Mouse (Mus musculus): ENCODE measurements around the gene Ipo8. TPM values are rescaled to one million over a fixed set of nuclear protein-coding genes. Genes with fewer than 3 reads are reported as not detected.

The Ipo8 gene
- total RNA-seq (2021) = 10 to 100 TPM; 42.1 to 51.8 TPM
- long read RNA-seq, experiment 1, full-length matches to known transcripts = 3 of 7 reads
- long read RNA-seq, experiment 1, partial matches to known transcripts = 2 of 7 reads
- long read RNA-seq, experiment 1, other reads (novel, unspliced or antisense) = 2 of 7 reads
- long read RNA-seq, experiment 2, full-length matches to known transcripts = 4 of 20 reads
- long read RNA-seq, experiment 2, partial matches to known transcripts = 9 of 20 reads
- long read RNA-seq, experiment 2, other reads (novel, unspliced or antisense) = 7 of 20 reads

DNA sequence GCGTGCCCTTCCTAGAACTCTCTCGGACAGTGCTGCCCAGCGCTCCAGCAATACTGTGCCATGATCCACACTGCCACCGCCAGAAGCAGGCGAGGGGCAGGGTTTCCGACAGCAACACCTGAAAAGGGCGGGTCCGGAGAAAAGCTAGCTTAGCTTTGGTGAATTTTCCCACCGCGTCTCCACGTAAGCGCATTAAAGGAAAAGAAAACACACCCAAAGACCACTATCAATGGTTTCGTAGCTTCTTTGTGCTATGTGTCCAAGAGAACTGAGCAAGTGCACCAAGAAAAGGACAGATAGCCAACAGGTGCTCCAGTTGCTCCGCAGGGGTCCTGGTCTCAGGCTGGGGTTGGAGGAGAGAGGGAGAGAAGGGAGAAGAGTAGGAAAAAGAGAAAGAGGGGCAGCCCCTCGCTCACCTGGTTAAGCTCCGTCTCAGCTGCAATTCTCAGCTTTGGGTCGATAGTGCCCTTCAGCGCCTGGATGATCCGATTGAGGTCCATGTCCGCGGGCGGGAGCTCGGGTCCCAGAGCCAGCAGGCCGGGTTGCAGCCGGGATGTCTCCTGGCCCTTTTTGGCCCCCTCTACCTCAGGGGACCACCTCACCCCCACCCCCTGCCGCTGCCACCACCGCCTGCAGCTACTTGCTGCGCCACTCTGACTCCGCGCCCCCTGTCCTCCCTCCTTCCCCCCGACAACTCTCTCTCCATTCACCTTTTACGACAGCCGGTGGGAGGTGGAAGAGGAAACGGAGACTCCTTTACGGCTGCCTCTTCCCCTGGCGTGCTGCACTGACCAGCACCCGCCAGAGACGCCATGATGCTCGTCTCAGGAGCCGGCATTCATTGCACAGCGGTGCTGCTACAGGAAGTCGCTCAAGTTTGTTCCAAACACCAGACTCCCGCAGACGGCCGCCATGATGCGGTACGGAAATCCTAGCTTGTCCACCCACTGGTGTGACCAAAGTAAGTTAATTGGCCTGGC, at the start of gene Ipo8:
Ipo8 (minus strand) TSS at position 720 of the 980 bp plus-strand sequence.
- peak; percentile 77 for DNase-seq (ENCODE audit: low spot score in 2 of 2)

DNA sequence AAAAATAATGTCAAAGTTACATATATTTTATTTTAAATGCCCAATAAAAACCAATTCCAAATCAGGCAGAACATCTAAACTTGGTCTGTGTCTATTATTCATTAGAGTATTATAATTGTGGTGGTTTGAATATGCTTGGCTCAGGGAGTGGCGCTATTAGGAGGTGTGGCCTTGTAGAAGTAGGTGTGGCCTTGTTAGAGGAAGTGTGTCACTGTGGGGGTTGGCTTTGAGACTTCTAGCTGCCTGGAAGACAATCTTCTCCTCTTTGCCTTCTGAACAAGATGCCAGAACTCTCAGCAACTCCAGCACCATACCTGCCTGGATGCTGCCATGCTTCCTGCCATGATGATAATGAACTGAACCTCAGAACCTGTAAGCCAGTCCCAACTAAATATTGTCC, 42.6 kb upstream of the Ipo8 start:
- no peak for DNase-seq (ENCODE audit: low spot score in 2 of 2)

DNA sequence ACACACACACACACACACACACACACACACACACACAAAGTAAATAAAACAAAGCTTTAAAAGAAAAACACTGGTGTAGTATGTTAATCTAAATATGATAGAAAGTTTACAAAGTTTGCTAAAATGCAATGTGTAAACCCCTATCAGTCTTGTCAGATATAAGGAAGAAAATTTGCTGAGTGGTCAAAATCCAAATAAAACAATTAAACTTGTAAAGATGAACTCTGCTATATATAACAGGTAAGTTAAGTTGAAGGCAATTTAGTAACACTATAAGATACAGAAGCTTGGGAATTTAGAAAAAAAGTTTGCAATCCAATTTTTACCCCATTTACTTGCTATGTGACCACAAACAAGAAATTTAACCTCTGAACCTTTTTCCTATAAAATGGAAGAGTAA, 14.4 kb upstream of the Ipo8 start:
- no peak for DNase-seq (ENCODE audit: low spot score in 2 of 2)

DNA sequence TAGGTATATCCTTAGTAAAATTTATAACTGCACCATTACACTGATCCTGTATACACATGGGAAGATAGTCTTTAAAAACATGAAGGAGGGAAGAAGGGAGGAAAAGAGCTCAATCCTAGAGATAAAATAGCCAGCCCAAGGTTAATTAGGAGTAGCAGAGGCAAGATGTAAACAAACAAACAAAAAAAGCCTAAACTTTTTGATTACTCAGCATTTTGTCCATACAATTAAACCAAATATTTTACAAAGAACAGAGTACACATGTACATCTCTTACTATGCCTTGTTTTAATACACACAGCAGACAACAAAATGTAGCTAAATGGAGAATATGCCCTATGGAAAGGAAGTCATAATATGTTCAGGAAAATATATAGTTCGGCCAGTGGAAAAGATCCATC, 10.5 kb upstream of the Ipo8 start:
- DNase-seq (ENCODE audit: low spot score in 2 of 2) = no peak

DNA sequence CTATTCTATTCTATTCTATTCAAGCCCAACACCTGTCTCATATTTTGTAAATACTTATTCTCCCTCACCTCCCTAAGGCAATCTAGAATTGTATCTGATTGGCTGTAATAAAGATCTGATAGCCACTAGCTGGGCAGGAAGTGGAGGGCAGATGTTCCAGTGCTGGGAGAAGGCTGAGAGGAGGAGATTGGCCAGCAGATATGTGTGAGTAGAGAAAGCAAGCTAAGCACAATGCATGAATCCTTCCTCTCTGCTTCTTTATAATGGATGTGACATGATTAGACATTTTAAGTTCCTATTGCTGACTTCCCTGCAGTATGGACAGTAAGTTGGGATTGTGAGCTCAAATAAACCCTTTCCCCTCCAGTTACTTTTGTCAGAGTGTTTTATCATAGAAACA, 7.2 kb upstream of the Ipo8 start:
- DNase-seq (ENCODE audit: low spot score in 2 of 2) = no peak

DNA sequence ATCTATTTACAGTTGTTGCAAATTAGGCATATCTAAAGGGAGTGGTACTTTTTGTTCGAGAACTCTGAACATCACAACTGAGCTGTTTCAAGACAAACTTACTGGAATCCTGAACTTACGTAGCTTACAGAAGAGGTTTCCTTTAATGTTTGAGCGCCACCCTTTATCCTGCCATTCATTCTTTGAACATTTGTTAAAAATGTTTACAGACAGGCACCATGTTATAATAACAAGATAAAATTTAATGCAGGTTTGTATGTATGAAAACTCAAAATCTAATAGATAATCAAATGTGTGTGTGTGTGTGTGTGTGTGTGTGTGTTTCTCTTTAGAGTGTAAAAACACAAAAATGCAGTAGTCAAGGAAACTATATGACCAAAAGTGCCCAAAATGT, 458 bp upstream of the Ipo8 start:
- DNase-seq (ENCODE audit: low spot score in 2 of 2) = no peak

DNA sequence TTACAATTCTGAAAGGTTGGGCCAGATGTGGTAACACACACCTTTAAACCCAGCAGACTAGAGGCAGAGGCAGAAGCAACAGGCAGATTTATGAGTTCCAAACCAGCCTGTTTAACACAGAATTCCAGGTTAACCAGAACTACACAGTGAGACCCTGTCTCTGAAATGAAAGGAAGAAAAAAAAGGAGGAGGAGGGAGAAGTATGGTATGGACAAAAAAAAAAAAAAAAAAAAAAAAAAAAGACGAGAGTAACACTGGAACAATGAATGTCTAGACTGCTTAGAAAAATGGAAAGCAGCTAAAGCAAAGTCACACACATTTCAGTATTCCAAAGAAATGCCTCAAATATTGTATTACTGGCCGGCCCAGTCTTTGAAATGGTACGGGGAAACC, 916 bp downstream of the Ipo8 start:
- DNase-seq (ENCODE audit: low spot score in 2 of 2) = no peak

DNA sequence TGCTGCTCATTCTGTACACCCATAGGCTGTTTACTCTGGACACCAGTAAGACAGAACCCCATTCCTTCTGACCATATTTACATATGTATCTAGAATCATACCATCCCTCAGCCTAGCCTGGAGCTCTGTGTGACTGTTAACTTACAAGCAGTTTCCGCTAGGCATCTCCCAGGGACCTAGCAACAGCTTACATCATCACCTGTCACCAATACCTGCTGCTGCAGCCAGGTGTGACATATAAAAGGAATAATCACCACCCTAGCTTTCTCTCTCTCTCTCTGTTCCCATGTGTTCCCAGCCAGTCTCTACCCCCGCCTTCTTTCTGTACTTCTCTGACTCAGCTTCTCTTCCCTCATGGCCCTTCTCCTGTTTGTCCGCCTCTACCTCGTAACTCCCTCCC, 5.1 kb downstream of the Ipo8 start:
- DNase-seq (ENCODE audit: low spot score in 2 of 2) = no peak

DNA sequence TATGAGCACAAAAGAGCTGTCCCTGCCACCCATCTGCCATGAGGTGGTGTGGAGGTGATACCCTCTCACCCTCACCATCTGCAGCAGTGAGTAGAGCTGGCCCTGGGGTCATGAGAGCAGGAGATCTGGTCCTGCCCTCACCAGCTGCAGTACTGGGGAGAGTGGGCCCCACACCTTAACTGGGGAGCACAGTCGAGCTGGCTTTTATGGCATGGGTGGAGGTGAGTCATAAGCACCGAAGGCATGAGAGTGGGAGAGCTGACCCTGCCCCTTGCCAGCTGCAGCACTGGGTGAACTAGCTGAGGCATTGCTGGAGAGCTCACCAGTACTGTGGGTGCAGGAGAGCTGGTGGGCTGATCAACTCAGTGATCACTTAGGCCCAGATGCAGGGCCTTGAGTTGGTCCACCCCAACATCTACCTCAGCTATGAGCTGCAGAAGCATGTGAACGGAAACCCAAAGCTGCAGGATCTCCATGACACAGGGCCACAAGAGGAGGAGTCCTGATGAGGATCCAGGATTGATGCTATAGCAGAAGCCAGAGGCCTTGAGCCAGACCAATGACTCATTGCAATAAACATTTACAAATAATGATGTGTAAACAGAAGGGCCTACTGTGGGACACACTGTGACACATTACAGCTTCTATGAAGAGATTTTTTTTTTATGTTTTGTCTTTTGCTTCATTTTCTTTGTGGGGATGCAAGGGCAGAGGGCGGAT, 12.5 kb downstream of the Ipo8 start:
- no peak for DNase-seq (ENCODE audit: low spot score in 2 of 2)

DNA sequence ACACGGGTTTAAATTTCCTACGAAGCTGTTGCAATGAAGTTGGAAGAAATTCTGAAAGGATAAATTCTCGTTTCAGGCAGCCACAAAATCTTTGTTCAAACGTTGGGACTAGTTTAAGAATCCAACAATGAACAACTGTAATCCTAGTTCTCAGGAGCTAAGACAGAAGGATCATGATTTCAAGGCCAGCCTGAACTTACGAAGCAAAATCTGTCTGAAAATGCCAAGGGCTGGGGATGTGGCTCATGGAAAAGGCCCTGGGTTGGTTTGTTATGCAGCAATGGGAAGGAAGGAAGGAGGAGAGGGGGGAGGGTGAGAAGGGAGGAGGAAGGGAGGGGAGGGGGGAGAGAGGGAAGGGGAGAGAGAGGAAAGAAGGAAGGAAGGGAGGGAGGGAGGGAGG, 14.5 kb downstream of the Ipo8 start:
- DNase-seq (ENCODE audit: low spot score in 2 of 2) = no peak

DNA sequence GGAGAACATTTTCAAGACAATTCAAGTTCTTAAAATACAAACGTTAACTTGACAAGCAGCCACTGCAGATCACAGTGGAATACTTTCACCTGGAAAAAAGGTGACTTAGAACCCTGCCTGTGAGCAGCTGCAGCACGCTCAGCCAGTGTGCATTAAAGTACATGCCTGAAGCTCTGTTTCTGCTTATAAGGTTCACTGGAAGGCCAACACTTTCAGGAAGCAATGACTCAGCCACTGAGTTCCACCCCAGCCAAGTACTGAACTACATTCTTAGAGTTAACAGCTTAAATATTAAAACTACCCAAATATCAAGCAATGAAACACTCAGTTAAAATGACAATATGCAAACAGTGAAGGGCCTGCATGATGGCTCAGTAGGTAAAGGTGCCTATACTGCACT, 20.1 kb downstream of the Ipo8 start:
- no peak for DNase-seq (ENCODE audit: low spot score in 2 of 2)

DNA sequence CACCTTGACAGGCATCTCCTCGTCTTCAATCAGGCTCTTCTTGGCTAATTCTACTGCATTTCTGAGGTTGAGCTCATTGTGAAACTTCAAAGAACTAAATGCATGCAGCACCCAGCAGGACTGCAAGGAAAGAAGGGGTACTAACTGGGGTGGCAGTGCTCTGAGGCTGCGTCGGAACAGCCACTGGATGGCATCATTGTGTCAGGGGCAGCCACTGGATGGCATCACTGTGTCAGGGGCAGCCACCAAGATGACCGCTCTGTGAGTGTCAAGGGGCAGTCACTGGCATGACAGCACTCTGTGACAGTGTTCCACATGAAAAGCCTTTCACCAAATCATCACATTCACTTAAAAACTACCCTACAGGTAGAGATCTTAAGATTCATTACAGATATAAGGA, 31.5 kb downstream of the Ipo8 start:
- no peak for DNase-seq (ENCODE audit: low spot score in 2 of 2)

DNA sequence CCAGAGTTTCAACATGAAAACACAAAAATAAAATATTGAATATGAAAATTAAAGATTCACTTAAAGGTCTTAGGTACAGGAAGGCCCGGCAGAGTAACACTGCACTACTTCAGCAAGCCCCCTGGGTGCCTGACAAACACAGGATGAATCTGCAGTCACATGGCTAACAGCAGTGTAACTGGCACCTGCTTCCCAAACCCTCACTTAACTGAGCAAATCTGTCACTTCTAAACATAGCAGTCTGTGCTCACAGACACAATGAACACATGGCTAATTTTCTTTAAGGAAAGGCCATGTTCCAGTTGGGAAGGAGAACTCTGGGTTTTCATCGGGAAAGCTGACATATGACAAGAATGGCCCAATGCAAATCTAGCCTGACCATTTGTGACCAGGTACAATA, 36.1 kb downstream of the Ipo8 start:
- DNase-seq (ENCODE audit: low spot score in 2 of 2) = no peak

DNA sequence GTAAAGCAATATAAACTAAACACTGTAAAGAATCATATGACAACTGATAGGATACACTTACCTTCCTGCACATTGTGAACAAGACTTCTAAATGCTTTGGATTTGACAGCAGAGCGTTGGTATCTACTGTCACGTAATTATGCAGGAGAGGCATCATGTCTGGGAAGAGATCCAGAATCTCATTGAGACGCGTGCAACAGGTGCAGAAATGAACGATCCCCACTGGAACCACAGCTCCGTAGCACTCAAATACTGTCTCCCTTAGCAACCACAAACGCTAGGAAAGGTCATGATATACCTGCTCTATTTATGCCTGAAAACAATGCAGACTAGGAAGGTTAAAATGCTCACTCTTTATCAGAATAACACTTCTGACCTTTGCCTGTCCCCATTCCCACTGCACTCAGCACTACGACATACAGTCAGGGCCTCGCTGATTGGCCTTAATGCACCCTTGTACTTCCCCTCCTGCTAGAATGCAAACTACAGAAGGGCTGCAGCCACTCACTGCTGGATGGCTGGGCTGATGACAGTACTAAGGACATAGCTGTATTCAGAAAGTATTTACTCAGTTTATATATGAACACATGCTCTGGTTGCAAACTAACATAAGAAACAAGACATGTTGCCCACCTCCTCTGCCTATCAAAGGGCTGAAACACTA, 42.1 kb downstream of the Ipo8 start:
- no peak for DNase-seq (ENCODE audit: low spot score in 2 of 2)

DNA sequence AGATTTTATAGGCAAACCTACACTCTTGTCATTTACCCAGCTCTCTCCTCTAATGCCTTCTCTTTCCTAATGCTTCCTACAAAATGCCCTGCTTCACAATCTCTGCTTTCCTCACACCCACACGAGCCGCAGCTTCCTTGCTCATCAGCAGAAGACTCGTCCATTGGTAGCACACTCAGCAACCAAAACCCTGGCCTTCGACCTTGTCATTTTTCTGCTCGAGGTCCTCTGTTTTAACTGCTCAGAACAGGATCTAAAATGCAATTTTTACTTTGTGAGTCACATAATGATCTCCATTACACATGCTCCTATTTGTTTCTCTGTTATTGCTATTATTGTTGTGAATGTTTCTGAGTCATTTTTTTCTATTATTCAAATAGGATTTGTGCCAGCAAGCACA, 45.1 kb downstream of the Ipo8 start:
- DNase-seq (ENCODE audit: low spot score in 2 of 2) = no peak

DNA sequence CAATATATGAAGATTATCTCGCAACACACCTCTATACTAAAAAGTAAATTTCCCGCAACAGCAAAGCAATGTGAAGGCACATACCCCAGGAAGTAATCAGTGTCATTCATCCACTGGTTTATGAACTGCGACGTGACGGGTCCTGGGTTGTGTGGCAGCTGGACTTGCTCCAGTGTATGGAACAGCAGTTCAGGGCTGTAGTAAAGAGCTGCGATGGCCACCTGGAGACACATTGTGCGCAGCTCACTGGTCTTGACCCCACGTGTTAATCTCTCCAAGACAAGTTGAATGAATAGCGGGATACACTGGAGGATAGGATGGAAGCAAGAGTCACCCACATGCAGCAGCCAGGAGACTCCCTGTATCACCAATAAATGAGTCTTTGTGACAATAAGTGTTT, 46.8 kb downstream of the Ipo8 start:
- no peak for DNase-seq (ENCODE audit: low spot score in 2 of 2)

DNA sequence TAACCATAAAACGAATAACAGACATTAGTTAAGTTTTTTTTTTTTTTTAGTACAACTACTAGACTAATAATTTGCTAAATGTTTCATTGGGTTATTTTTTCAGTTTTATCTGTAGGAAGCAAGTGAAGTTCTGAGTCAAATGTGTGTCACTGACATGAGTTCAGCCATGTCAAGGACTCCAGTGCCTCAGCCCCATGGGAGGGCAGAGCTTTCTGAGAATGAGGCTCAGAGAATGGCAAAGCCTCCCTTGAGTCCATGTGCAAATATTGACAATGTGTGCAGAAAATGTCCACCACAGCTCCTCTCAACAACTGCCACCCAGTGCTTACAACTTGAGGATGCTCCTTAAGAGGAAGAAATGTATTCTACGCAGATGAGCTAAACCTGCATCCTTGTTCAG, 55.0 kb downstream of the Ipo8 start:
- DNase-seq (ENCODE audit: low spot score in 2 of 2) = no peak

DNA sequence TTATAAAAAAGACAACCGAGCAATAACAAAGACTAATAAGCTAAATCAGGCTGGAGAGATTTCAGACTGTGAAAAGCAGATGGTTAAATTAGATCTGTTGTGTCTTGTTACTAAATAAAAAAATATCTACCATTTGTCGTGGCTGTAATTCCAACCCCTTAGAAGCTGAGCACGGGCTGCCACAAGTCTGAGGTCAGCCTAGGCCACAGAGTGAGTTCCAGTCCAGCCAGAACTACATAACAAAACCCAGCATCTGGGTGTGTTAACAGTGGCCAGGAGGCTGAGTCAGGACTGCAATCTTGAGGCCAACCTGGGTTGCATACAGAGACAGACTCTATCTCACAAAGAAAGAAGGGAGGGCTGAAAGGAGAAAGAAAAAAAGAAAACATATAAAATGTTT, 59.8 kb downstream of the Ipo8 start:
- DNase-seq (ENCODE audit: low spot score in 2 of 2) = no peak

DNA sequence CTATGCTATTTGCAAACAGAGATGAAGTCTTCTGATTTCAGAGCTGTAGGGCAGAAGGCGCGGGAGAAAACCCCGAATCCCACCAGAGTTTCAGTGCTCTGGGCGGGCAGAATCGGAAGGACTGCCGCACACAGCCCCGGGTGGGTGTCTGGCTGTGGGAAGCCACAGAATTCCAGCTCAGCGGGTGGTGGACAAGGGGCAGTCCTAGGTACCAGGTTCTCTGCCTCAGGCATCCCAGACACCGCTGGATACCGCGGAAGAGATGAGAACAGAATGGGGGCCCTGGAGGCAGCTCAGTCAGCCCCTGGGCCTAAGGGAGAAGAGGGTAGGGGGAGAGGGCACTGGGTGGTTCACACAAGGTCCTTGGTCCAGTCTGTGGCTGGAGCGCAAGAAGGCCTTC, 62.8 kb downstream of the Ipo8 start:
- no peak for DNase-seq (ENCODE audit: low spot score in 2 of 2)

DNA sequence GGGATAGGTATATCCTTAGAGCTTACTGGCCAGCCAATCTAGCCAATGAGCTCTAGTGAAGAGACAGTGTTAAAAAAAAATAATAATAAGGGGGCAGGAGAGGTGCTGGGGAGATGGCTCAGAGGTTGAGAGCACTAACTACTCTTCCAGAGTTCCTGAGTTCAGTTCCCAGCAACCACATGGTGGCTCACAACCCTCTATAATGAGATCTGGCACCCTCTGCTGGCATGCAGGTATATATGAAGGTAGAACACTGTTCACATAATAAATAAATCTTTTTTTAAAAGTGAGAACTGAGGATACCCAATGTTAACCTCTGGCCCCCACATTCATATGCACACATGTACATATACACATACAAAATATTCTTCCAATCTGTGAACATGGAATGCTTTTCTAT, 64.0 kb downstream of the Ipo8 start:
- no peak for DNase-seq (ENCODE audit: low spot score in 2 of 2)

DNA sequence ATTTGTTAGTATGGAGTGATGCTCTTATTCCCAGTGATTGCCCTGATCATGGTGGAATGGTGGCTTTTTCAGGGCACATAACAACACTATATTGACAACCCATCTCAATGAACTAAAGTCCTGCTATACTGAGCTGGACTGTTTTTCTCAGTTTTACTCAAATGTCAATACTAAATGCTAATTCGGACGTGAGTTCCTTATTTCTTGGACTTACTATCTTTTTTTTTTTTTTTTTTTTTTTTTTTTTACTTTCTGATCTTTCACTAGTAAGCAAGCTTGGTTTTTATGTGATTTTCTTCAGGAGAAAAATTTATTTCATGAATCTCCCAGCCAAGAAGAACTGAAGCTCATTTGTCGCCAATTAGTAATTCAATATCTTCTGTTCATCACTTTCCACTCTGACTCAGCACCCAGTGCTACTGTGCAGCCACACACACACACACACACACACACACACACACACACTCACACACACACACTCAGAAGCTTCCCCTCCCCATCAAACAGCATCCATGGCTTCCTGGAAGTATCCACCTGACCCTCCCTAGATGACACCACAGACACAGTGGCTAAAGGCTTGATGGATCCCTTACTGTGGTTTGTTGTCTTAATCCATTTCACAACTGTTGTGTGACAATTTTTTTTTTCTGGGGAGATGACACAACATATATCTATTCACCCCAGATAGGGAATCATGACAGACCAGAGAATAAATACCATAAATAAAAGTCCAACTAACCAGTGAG, 69.1 kb downstream of the Ipo8 start:
- no peak for DNase-seq (ENCODE audit: low spot score in 2 of 2)
